In genomic region chr17:80939833-80940232, GRCm38 (mm10) we compare ENCODE assay signal across 28 mouse cellular contexts. TPM values are rescaled to one million over a fixed set of nuclear protein-coding genes. Genes with fewer than 3 reads are reported as not detected.
DNase-seq lines count a peak whose midpoint lies in the region; ATAC-seq and TF ChIP-seq lines count a peak whose summit lies in the region.
"Had no signal": no experiment of that assay in that cellular context is flagged by ENCODE, and none has a peak within 500 bp of the region (broad histone marks: within the 10 kb centered on the region; RNA-seq: fewer than 3 reads in every experiment).

No protein-coding gene starts in this region.

- 0 out of 2 replicates have a peak, but pooled peaks cover 2% of the 10 kb centered on the region for H3K4me1 ChIP-seq in forebrain, embryonic 11.5 days (replicated peaks; ENCODE audit: control insufficient read depth, insufficient read depth, low read length)
- H3K4me1 ChIP-seq: embryonic facial prominence, embryonic 12.5 days had no signal

- H3K9ac ChIP-seq in forebrain, embryonic 11.5 days (ENCODE audit: low read length) = no peak overlapping the region
- H3K9ac ChIP-seq: embryonic facial prominence, embryonic 12.5 days; embryonic facial prominence, embryonic 15.5 days; forebrain, embryonic 12.5 days; forebrain, embryonic 15.5 days; hindbrain, embryonic 13.5 days; intestine, embryonic 15.5 days had no signal

- no peak overlapping the region for H3K4me3 ChIP-seq in left cerebral cortex, adult 2 months
- H3K4me3 ChIP-seq in forebrain, embryonic 11.5 days (ENCODE audit: low read depth, low read length) = no peak overlapping the region
- H3K4me3 ChIP-seq: embryonic facial prominence, embryonic 12.5 days; embryonic facial prominence, embryonic 15.5 days; forebrain, embryonic 12.5 days; forebrain, embryonic 15.5 days; hindbrain, embryonic 10.5 days; hindbrain, embryonic 13.5 days; intestine, embryonic 15.5 days had no signal

- DNase-seq in frontal cortex, adult 2 months (ENCODE audit: extremely low spot score in 1 of 2, low spot score in 1 of 2) = peak; percentile 59 to 63
- DNase-seq in frontal cortex, postnatal 10 days (ENCODE audit: low spot score in 2 of 2) = no peak
- DNase-seq in left cerebral cortex, adult 2 months (ENCODE audit: extremely low spot score in 1 of 2, low spot score in 2 of 2) = peak in 1 of 2 experiments; percentile 17
- DNase-seq in left cerebral cortex, postnatal 36 days (ENCODE audit: low spot score in 2 of 2) = no peak
- peak; percentile 82 for DNase-seq in brain, adult 2 months (ENCODE audit: low read depth, low spot score)
- no peak for DNase-seq in forebrain, embryonic 11.5 days (ENCODE audit: low spot score)
- DNase-seq: adrenal gland, postnatal 10 days; adrenal gland, postnatal 36 days; B cell, adult 2 months; cerebellum, adult 11 months; cerebellum, adult 2 months; cerebellum, adult 9-11 months; cerebellum, postnatal 25 days; gastrocnemius, postnatal 10 days; gastrocnemius, postnatal 36 days had no signal

- no peaks in the 10 kb centered on the region for H3K9me3 ChIP-seq in forebrain, embryonic 11.5 days (ENCODE audit: control insufficient read depth, low read length)
- H3K9me3 ChIP-seq: embryonic facial prominence, embryonic 12.5 days; embryonic facial prominence, embryonic 15.5 days; forebrain, embryonic 12.5 days; forebrain, embryonic 15.5 days; hindbrain, embryonic 10.5 days; hindbrain, embryonic 13.5 days; intestine, embryonic 15.5 days had no signal

- H3K27ac ChIP-seq in left cerebral cortex, adult 2 months = peak overlapping the region; percentile 56
- no peak overlapping the region for H3K27ac ChIP-seq in forebrain, embryonic 11.5 days (ENCODE audit: low read depth, low read length)
- H3K27ac ChIP-seq: embryonic facial prominence, embryonic 12.5 days; embryonic facial prominence, embryonic 15.5 days; forebrain, embryonic 12.5 days; forebrain, embryonic 15.5 days; hindbrain, embryonic 10.5 days; hindbrain, embryonic 13.5 days; intestine, embryonic 15.5 days had no signal

- no peak for ATAC-seq in forebrain, embryonic 11.5 days (replicated peaks; ENCODE audit: low FRiP score)
- ATAC-seq: forebrain, embryonic 15.5 days; hindbrain, embryonic 16.5 days; intestine, embryonic 15.5 days; Patski had no signal

- TF ChIP-seq CTCF in left cerebral cortex, adult 2 months (IDR thresholded peaks at IDR 0.05) = no peak

- H3K4me2 ChIP-seq in forebrain, embryonic 11.5 days (ENCODE audit: low read depth, low read length, severe bottlenecking) = no peak overlapping the region
- H3K4me2 ChIP-seq: embryonic facial prominence, embryonic 12.5 days; embryonic facial prominence, embryonic 15.5 days; forebrain, embryonic 12.5 days; forebrain, embryonic 15.5 days; heart, embryonic 11.5 days; hindbrain, embryonic 13.5 days; intestine, embryonic 15.5 days had no signal

- no peaks in the 10 kb centered on the region for H3K36me3 ChIP-seq in forebrain, embryonic 11.5 days (ENCODE audit: control insufficient read depth, insufficient read depth, low read length)
- H3K36me3 ChIP-seq: embryonic facial prominence, embryonic 12.5 days; embryonic facial prominence, embryonic 15.5 days; forebrain, embryonic 12.5 days; forebrain, embryonic 15.5 days; G1E; hindbrain, embryonic 10.5 days; hindbrain, embryonic 13.5 days; intestine, embryonic 15.5 days had no signal

- WGBS in forebrain, embryonic 11.5 days = 93% methylated on average over 7 of the region's 7 CpGs

- peaks cover 3% of the 10 kb centered on the region; the same call in 1 of the 2 replicates for H3K27me3 ChIP-seq in forebrain, embryonic 11.5 days (ENCODE audit: control insufficient read depth, insufficient read depth, low read length)
- H3K27me3 ChIP-seq: CH12.LX; forebrain, embryonic 15.5 days; hindbrain, embryonic 13.5 days; Patski had no signal

- intact Hi-C loops in left cerebral cortex, adult 2 months (cut with DNase I) = loop anchor here (5.0 kb wide), 3 partner anchors 93 to 228 kb away; partner anchors contain the start of gene Map4k3
- intact Hi-C loops in left cerebral cortex, postnatal 36 days (cut with DNase I) = loop anchor here (5.0 kb wide), 2 partner anchors 138 to 213 kb away; partner anchors contain the start of gene Map4k3

RNA-seq across cellular contexts. Expression of gene Tmem178, which starts 4.6 kb away (rescaled TPM):
- 46.6 and 51.3 TPM in 2 replicates for polyA plus RNA-seq in frontal cortex, adult 2 months (2012; rRNA removed)
- total RNA-seq in left cerebral cortex, adult 2 months (2021) = 100 to 1,000 TPM; 108 to 141 TPM
- total RNA-seq in left cerebral cortex, postnatal 36 days (2021) = 100 to 1,000 TPM; 112 to 136 TPM
- 13.6 and 14.7 TPM in 2 replicates for polyA plus RNA-seq in forebrain, embryonic 11.5 days (2014; fragmentation: Nextera tagmentation; extraction: Ambion mirVana)
- total RNA-seq: CH12.LX; common myeloid progenitor, adult 5-6 weeks; G1E had no signal
- polyA plus RNA-seq: G1E had no signal

Comparison
In these comparisons a context has a peak if more than half of its experiments do, and no peak if none do; other contexts are left out.
1. DNase-seq: peak in frontal cortex, adult 2 months (2 of 2) and brain, adult 2 months (single experiment); none in frontal cortex, postnatal 10 days (0 of 2), left cerebral cortex, postnatal 36 days (0 of 2) and forebrain, embryonic 11.5 days (single experiment).